Mouse (Mus musculus) G1E (cell line): ENCODE data around the gene Slmap. TPM values are rescaled to one million over a fixed set of nuclear protein-coding genes. Genes with fewer than 3 reads are reported as not detected.

Source experiments
- ATAC-seq: 2 replicates; pipeline ENCODE4 v1.8.0; 2016; ENCODE audit warnings: mild to moderate bottlenecking; ENCODE audit not compliant: insufficient number of reproducible peaks, poor library complexity, low FRiP score, severe bottlenecking; ENCODE audit errors: extremely low read depth
- DNase-seq: peaks from one replicate; pipeline ENCODE4 v3.0.0; 2012; ENCODE audit warnings: low spot score
- H3K27me3 ChIP-seq: 2 replicates; pipeline ENCODE4 v1.6.1; 2012; ENCODE audit warnings: mild to moderate bottlenecking, low read length, inconsistent platforms; ENCODE audit not compliant: insufficient read depth
- H3K36me3 ChIP-seq: replicated peaks from 2 replicates; pipeline ENCODE3; 2012; ENCODE audit warnings: mild to moderate bottlenecking, inconsistent platforms
- H3K4me1 ChIP-seq: 2 replicates; pipeline ENCODE4 v1.6.1; 2012; ENCODE audit warnings: low read depth, low read length, inconsistent platforms, mixed read lengths; ENCODE audit not compliant: insufficient read depth
- H3K4me3 ChIP-seq: 2 replicates; pipeline ENCODE4 v1.5.1; 2012; ENCODE audit warnings: low read depth, mild to moderate bottlenecking, inconsistent platforms, low read length, moderate library complexity, mixed read lengths
- H3K9me3 ChIP-seq: replicated peaks from 2 replicates; pipeline ENCODE4 v1.6.1; 2012; ENCODE audit warnings: inconsistent platforms
- CTCF ChIP-seq: IDR thresholded peaks from 2 replicates; pipeline ENCODE4 v1.5.1; 2012; ENCODE audit warnings: low read depth, low read length, inconsistent platforms, mixed read lengths
- GATA1 ChIP-seq: IDR thresholded peaks from 2 replicates; pipeline ENCODE4 v1.6.1; 2012; ENCODE audit warnings: borderline replicate concordance, low read length, inconsistent platforms, mixed read lengths
- GATA2 ChIP-seq: IDR thresholded peaks from 2 replicates; pipeline ENCODE4 v1.6.1; 2012; ENCODE audit warnings: low read depth, low read length, inconsistent platforms, borderline replicate concordance
- POLR2AphosphoS5 ChIP-seq: IDR thresholded peaks from 2 replicates; pipeline ENCODE4 v1.6.1; 2012; ENCODE audit warnings: low read depth, low read length, inconsistent platforms; ENCODE audit not compliant: insufficient replicate concordance
- TAL1 ChIP-seq: conservative IDR thresholded peaks from 2 replicates; pipeline ENCODE4 v1.6.1; 2012; ENCODE audit warnings: low read depth, low read length, inconsistent platforms, mixed read lengths
- polyA plus RNA-seq: library from polyadenylated mRNA; stranded (reverse); fragments of >175 nt; gene quantifications from 2 replicates; pipeline ENCODE4 v1.2.3, GENCODE M21; 2012
- total RNA-seq, 2 experiments: library from RNA; stranded (forward) in 1 of 2; stranded (reverse) in 1 of 2; fragments of 200-1000 nt in 1 of 2; fragments of >200 nt in 1 of 2; fragmentation: Nextera tagmentation in 1 of 2; gene quantifications; 2 replicates each; pipeline ENCODE4 v1.2.3; 2014 to 2017

Slmap gene
- total and polyA plus RNA-seq, 3 experiments = 58.4 to 159 (median 92.9) TPM

DNA sequence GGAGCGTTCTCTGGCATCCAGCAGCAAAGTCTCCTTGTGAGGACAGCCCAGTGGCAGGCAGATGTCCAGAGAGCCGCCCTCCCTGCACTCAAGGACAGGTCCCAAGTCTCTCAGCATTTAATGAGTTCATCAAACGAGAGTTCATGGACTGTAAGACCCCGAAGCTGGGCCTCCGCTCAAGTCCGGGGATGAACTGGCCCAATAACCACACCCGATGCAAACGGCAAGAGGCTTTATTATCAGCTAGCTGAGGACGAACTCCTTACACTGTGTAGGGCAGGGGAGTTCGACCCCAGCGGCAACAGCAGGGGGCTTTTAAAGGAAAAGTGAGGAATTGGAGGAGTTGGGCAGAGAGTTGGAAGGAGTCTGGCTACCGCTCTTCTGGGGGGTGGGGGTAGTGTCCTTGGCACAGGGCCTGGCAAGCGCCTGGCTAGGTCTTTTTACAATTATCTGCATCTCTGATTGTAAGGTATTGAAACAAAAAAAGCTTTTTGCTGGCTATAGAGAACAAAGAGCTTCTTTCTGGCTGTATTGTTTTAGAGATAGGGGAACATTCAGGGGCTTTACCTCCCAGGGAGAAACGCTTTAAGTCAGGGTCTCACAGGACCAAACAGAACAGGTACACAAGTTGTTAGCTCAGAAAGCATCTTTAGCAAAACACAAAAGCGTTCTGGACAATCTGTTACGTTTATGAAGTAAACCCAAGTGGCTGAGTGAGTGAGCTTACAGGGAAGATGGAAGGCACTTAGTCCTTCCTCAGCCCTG is 84.5 kb downstream of the Slmap start:
- DNase-seq (no peak), ATAC-seq (no peak)
- Histone ChIP-seq H3K4me1 (peaks cover 6% of the 10 kb centered on the region), H3K27me3 (no peaks in the 10 kb centered on the region), H3K9me3 (no peaks in the 10 kb centered on the region), H3K4me3 (no peak overlapping the region), H3K36me3 (peaks cover 74% of the 10 kb centered on the region)
- TF ChIP-seq GATA2 = no peak
- TF ChIP-seq TAL1 = no peak
- TF ChIP-seq CTCF = no peak
- no peak for TF ChIP-seq POLR2AphosphoS5
- no peak for TF ChIP-seq GATA1

DNA sequence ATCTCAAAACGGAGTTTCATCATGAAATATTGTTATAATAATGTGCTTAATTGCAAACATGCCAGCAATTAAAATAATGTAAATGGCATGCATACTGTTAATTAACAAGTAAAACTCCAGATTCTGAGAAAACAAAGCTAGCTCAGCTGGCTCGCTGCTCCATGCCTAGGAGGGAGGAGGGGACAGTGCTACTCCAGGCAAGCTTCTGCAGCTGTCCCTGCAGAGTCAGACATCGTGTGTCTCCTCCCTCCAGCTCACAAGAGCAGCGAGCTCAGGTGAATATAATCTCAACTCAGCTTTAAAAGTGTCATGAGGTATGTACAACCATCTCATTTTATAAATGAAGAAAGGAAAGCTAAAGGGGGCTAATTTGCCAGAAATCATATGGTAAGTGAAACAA is 86.2 kb downstream of the Slmap start:
- H3K27me3 ChIP-seq = no peaks in the 10 kb centered on the region
- TF ChIP-seq GATA1 = no peak
- TF ChIP-seq GATA2 = no peak
- no peak for TF ChIP-seq CTCF
- TF ChIP-seq TAL1 = no peak
- TF ChIP-seq POLR2AphosphoS5 = no peak
- no peak for DNase-seq
- H3K4me3 ChIP-seq = no peak overlapping the region
- H3K36me3 ChIP-seq = peaks cover 79% of the 10 kb centered on the region
- ATAC-seq = no peak
- peaks cover 6% of the 10 kb centered on the region for H3K4me1 ChIP-seq
- H3K9me3 ChIP-seq = no peaks in the 10 kb centered on the region

DNA sequence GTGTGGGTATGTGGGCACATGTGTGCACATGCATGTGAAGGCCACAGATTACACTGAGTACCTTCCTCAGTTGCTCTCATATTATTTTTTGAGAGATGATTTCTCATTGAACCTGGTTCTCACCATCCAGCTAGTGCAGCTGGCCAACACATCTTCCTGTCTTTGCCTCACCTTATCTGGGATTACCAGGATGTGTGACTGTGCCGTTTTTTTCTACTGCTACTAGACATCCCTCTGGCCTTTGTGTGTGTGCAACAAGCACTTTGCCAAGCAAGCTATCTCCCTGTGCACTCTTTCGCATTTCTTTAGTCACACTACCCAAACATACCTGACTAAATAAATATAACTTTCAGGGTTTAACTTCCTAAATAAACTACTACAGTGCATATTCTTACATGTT is 87.5 kb downstream of the Slmap start:
- Histone ChIP-seq H3K4me1 (peaks cover 6% of the 10 kb centered on the region), H3K36me3 (peaks cover 78% of the 10 kb centered on the region), H3K9me3 (no peaks in the 10 kb centered on the region), H3K4me3 (no peak overlapping the region), H3K27me3 (no peaks in the 10 kb centered on the region)
- no peak for ATAC-seq
- DNase-seq = no peak
- TF ChIP-seq CTCF = no peak
- no peak for TF ChIP-seq GATA2
- no peak for TF ChIP-seq POLR2AphosphoS5
- no peak for TF ChIP-seq TAL1

DNA sequence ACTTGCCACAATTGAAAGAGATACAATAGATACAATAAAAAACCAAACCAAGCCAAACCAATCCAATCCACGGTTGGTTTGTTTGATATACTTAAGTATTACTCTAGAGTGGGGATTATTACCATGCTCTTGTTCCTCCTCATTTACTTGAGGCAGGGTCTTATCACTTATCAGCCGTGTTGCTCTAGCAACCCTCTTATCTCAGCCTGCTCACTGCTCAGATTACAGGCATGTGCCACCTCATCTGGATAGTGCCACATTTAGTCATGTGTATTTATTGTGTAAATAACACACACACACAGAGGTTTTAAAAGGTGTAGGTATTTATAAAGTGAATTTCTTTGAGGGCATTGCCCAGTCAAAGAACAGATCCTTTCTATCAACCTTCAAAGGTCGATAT is 88.2 kb downstream of the Slmap start:
- H3K27me3 ChIP-seq = no peaks in the 10 kb centered on the region
- peaks cover 6% of the 10 kb centered on the region for H3K4me1 ChIP-seq
- DNase-seq (no peak), ATAC-seq (no peak)
- H3K36me3 ChIP-seq = peaks cover 75% of the 10 kb centered on the region
- TF ChIP-seq GATA1 (no peak), GATA2 (no peak), POLR2AphosphoS5 (no peak), TAL1 (no peak), CTCF (no peak)
- H3K4me3 ChIP-seq = no peak overlapping the region
- H3K9me3 ChIP-seq = no peaks in the 10 kb centered on the region

DNA sequence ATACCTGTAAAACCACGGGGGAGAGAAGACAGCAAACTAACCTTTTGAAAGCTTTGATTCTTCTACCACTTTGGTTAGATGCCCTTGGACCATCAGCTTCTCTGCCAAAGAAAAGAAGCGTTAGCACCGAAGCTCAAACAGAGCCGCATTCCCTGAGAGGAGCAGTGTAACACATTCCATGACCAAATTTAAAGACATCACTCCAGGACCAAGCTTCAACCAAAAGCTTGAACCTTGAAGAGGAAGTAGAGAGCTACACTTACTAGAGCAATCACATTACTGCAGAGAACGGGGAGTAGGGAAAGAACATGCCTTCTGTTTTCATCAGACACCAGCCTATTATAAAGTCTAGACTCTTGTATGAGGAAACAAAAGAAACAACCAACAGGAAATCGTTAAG is 92.2 kb downstream of the Slmap start:
- ATAC-seq = no peak
- peaks cover 75% of the 10 kb centered on the region for H3K36me3 ChIP-seq
- H3K4me1 ChIP-seq = peaks cover 12% of the 10 kb centered on the region
- H3K9me3 ChIP-seq = no peaks in the 10 kb centered on the region
- H3K27me3 ChIP-seq = no peaks in the 10 kb centered on the region
- DNase-seq = no peak
- H3K4me3 ChIP-seq = no peak overlapping the region
- TF ChIP-seq TAL1 (no peak), CTCF (no peak), GATA2 (no peak), GATA1 (no peak), POLR2AphosphoS5 (no peak)

DNA sequence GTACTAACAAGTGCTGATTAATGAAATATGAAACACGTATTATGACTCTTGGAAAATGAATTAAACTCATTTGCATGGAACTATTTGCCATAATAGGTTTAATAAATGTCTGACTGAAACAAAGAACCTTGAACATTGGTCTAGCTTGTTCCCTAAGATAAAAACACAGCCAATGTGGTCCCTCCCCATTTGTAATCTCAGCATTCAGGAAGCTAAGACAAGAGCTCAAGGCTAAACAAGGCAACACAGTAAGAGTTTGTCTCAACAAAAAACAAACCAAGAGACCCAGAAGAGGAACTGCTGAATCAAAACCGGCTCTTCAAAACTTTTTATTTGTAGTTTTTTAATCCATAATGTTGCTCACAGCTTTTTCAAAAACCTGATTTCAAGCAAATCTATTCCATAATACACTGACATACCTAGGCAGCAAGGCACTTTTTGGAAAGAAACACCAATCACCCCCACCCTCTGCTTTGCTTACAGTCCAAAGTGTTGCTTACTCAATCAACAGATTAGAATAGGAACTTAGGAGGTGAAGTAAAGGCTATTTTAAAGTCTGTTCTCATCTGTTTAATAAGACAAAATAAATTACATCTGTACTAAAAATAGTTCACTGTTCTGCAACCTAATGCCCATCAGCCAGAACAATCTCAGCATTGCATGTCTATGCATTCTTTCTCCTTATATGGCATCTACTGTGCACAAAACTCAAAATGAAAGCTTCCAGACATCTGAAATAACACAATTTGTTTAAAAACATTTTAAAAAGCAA is 93.5 kb downstream of the Slmap start:
- DNase-seq (no peak), ATAC-seq (no peak)
- TF ChIP-seq GATA2 (no peak), POLR2AphosphoS5 (no peak), GATA1 (no peak), TAL1 (no peak), CTCF (no peak)
- peaks cover 74% of the 10 kb centered on the region for H3K36me3 ChIP-seq
- H3K4me1 ChIP-seq = peaks cover 9% of the 10 kb centered on the region
- H3K9me3 ChIP-seq = no peaks in the 10 kb centered on the region
- no peaks in the 10 kb centered on the region for H3K27me3 ChIP-seq
- H3K4me3 ChIP-seq = no peak overlapping the region
